Mouse (Mus musculus) kidney, adult 2 months (tissue): ENCODE data around the gene Gabpa. TPM values are rescaled to one million over a fixed set of nuclear protein-coding genes. Genes with fewer than 3 reads are reported as not detected.

Experiments
- DNase-seq: peaks from one replicate; pipeline ENCODE4 v3.0.0; 2021
- H3K27ac ChIP-seq: fragments of 200-500 bp; 2 replicates; pipeline ENCODE4 v1.5.1; 2012; ENCODE audit warnings: low read depth, low read length, control low read depth, inconsistent platforms; ENCODE audit not compliant: insufficient read depth
- H3K27me3 ChIP-seq: fragments of 200-500 bp; replicated peaks from 2 replicates; pipeline ENCODE4 v1.6.1; 2012; ENCODE audit warnings: mild to moderate bottlenecking, moderate library complexity, low read length, inconsistent platforms; ENCODE audit not compliant: control insufficient read depth, insufficient read depth
- H3K36me3 ChIP-seq: fragments of 200-500 bp; 2 replicates; pipeline ENCODE4 v1.6.1; 2012; ENCODE audit warnings: mild to moderate bottlenecking, moderate library complexity, low read length, inconsistent platforms; ENCODE audit not compliant: control insufficient read depth, insufficient read depth
- H3K4me1 ChIP-seq: fragments of 200-500 bp; 2 replicates; pipeline ENCODE4 v1.6.1; 2011; ENCODE audit warnings: low read length; ENCODE audit not compliant: control insufficient read depth, insufficient read depth
- H3K4me3 ChIP-seq: fragments of 200-500 bp; 2 replicates; pipeline ENCODE4 v1.5.1; 2011; ENCODE audit warnings: mild to moderate bottlenecking, low read depth, low read length, control low read depth; ENCODE audit not compliant: insufficient read depth
- CTCF ChIP-seq: fragments of 200-500 bp; conservative IDR thresholded peaks from 2 replicates; pipeline ENCODE4 v1.5.1; 2011; ENCODE audit warnings: low read depth, mild to moderate bottlenecking, control low read depth, low read length, moderate library complexity, mixed read lengths; ENCODE audit not compliant: insufficient read depth, insufficient read length
- POLR2A ChIP-seq: fragments of 200-500 bp; IDR thresholded peaks from one replicate; pipeline ENCODE4 v1.6.1; 2011; ENCODE audit warnings: low read depth, low read length, control low read depth
- WGBS: fragments of 180-500 bp; shearing (Covaris S2); methylation state at CpG from one replicate; pipeline ENCODE4 v1.1.7; 2018; 5-methylcytosine and 5-hydroxymethylcytosine counted together
- polyA plus RNA-seq: library from polyadenylated mRNA; depleted of rRNA; stranded (reverse); fragments of >200 nt; gene quantifications from 2 replicates; pipeline ENCODE4 v1.2.3, GENCODE M21; 2012

Gene Gabpa
- polyA plus RNA-seq, 1 experiment: 11.0 TPM

GRCm38 (mm10) chr16:84802217-84802616 is 32.5 kb upstream of the Gabpa start:
- Histone ChIP-seq H3K27ac (peak overlapping the region; percentile 45), H3K36me3 (no peaks in the 10 kb centered on the region), H3K4me3 (no peak overlapping the region), H3K4me1 (no peaks in the 10 kb centered on the region), H3K27me3 (no peaks in the 10 kb centered on the region)
- TF ChIP-seq CTCF (no peak), POLR2A (no peak)
- 11% methylated on average over 6 of the region's 6 CpGs for WGBS
- DNase-seq: peak; percentile 84

- Histone ChIP-seq H3K27ac (no peak overlapping the region), H3K36me3 (no peaks in the 10 kb centered on the region), H3K27me3 (no peaks in the 10 kb centered on the region), H3K4me3 (no peak overlapping the region), H3K4me1 (no peaks in the 10 kb centered on the region)
- TF ChIP-seq CTCF (no peak), POLR2A (no peak)
- WGBS: 58% methylated on average over 5 of the region's 5 CpGs
- peak; percentile 71 for DNase-seq
Measured at GRCm38 (mm10) chr16:84804866-84805265, 29.9 kb upstream of the Gabpa start.

- TF ChIP-seq CTCF (no peak), POLR2A (no peak)
- no peak for DNase-seq
- no peak overlapping the region for H3K27ac ChIP-seq
- no peak overlapping the region for H3K4me3 ChIP-seq
- 90% methylated on average over 3 of the region's 3 CpGs for WGBS
- H3K4me1 ChIP-seq: no peaks in the 10 kb centered on the region
- no peaks in the 10 kb centered on the region for H3K36me3 ChIP-seq
- no peaks in the 10 kb centered on the region for H3K27me3 ChIP-seq
Measured at GRCm38 (mm10) chr16:84806175-84806574, 28.6 kb upstream of the Gabpa start.

DNA sequence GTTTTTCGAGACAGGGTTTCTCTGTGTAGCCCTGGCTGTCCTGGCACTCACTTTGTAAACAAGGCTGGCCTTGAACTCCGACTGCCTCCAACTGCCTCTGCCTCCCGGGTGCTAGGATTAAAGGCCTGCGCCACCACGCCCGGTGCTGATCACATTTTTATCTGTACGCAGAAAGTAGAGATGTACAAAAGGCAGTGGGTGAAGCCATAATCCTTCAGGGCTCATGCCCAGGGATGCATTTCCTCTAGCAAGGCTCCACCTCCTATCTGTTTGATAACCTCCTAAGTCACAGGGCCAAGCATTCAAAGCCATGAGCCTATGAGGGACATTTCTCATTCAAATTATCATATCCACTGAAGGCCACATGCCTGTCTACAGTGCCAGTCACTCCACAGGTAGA is 26.9 kb upstream of the Gabpa start:
- no peak overlapping the region for H3K27ac ChIP-seq
- TF ChIP-seq POLR2A (no peak), CTCF (no peak)
- H3K27me3 ChIP-seq: no peaks in the 10 kb centered on the region
- no peak for DNase-seq
- H3K4me1 ChIP-seq: no peaks in the 10 kb centered on the region
- no peaks in the 10 kb centered on the region for H3K36me3 ChIP-seq
- 94% methylated on average over 7 of the region's 7 CpGs for WGBS
- no peak overlapping the region for H3K4me3 ChIP-seq

DNA sequence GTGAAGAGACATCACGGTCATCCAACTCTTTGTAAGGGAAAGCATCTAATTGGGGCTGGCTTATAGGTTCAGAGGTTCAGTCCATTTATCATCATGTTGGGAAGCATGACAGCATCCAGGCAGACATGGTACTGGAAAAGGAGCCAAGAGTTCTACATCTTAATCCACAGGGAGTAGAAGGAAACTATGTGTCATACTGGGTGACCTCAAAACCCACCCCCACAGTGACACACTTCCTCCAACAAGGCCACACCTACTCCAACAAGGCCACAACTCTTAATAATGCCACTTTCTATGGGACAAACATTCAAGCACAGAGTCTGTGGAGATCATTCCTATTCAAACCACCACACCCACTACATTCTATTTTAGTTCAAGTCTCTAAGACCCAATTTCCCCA is 24.5 kb upstream of the Gabpa start:
- DNase-seq: peak; percentile 29
- H3K4me1 ChIP-seq: no peaks in the 10 kb centered on the region
- no peak overlapping the region for H3K4me3 ChIP-seq
- WGBS: 83% methylated on average over 1 of the region's 1 CpGs
- TF ChIP-seq CTCF: no peak
- no peak for TF ChIP-seq POLR2A
- no peaks in the 10 kb centered on the region for H3K27me3 ChIP-seq
- no peak overlapping the region for H3K27ac ChIP-seq
- H3K36me3 ChIP-seq: no peaks in the 10 kb centered on the region

GRCm38 (mm10) chr16:84813852-84814251 is 20.9 kb upstream of the Gabpa start:
- 83% methylated on average over 8 of the region's 8 CpGs for WGBS
- no peak overlapping the region for H3K4me3 ChIP-seq
- TF ChIP-seq CTCF (no peak), POLR2A (no peak)
- DNase-seq: no peak
- no peaks in the 10 kb centered on the region for H3K4me1 ChIP-seq
- H3K27ac ChIP-seq: no peak overlapping the region
- no peaks in the 10 kb centered on the region for H3K36me3 ChIP-seq
- no peaks in the 10 kb centered on the region for H3K27me3 ChIP-seq

DNA sequence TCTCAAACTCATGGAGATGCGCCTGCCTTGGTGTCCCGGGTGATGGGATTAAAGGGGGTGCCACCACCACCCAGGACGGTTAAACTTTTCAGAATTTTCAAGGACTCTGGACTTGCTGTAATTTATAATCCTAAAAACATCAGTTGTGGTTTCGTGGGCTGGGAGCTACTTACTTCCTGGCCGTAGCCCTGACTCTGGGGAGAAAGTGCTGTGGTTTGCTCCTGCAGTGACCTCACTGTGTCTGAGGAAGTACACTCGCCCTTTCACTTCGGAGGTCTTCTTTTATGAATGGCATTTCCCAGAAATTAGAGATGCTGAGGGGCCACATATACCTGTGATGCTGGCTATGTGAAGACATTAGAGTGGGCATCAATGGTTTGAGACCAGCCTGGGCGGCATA is 20.2 kb upstream of the Gabpa start:
- H3K27me3 ChIP-seq: no peaks in the 10 kb centered on the region
- H3K36me3 ChIP-seq: no peaks in the 10 kb centered on the region
- no peak overlapping the region for H3K27ac ChIP-seq
- no peak for DNase-seq
- no peak for TF ChIP-seq CTCF
- no peak for TF ChIP-seq POLR2A
- no peaks in the 10 kb centered on the region for H3K4me1 ChIP-seq
- H3K4me3 ChIP-seq: no peak overlapping the region
- WGBS: 68% methylated on average over 8 of the region's 8 CpGs

DNA sequence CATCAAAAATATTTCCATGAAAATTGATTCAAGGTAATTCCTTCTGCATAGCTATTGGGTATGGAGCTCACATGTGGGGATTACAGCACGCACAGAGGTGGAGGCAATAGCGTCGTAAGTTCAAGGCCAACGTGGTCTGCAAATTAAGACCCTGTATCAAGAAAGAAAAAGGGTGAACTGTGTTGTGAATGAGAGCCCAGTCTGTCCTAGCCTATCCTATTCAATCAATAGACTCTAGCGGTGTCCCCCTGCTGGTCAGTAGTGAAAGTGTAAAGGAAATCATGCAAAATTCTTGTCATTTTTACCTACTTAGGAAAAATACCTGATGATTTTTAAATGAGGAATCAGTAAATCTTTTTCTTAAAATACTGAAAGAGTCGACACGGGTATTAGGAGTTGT is 17.3 kb upstream of the Gabpa start:
- Histone ChIP-seq H3K4me3 (no peak overlapping the region), H3K36me3 (peaks cover 3% of the 10 kb centered on the region; the same call in 1 of the 2 replicates), H3K4me1 (no peaks in the 10 kb centered on the region), H3K27me3 (no peaks in the 10 kb centered on the region), H3K27ac (no peak overlapping the region)
- TF ChIP-seq POLR2A: no peak
- 0 out of 2 replicates have a peak, but pooled peaks have one; percentile 6 for TF ChIP-seq CTCF
- DNase-seq: peak; percentile 64
- 27% methylated on average over 7 of the region's 7 CpGs for WGBS
